Mouse (Mus musculus) thymus, adult 2 months (tissue): Measurements from ENCODE around the gene Tgfbrap1. TPM values are rescaled to one million over a fixed set of nuclear protein-coding genes. Genes with fewer than 3 reads are reported as not detected.
"Not testable (repeated sequence)": the region's sequence is repeated elsewhere in the genome, so short reads cannot be mapped to it uniquely, and the experiment has no call there.

Source experiments
- DNase-seq: peaks from one replicate; pipeline ENCODE4 v3.0.0; 2021
- H3K27ac ChIP-seq: fragments of 200-500 bp; 2 replicates; pipeline ENCODE4 v1.5.1; 2012; ENCODE audit warnings: low read length, control low read depth; ENCODE audit not compliant: control insufficient read depth, insufficient read depth
- H3K27me3 ChIP-seq: fragments of 200-500 bp; 2 replicates; pipeline ENCODE4 v1.6.1; 2012; ENCODE audit warnings: mild to moderate bottlenecking, low read length, moderate library complexity, mixed read lengths; ENCODE audit not compliant: control insufficient read depth, insufficient read depth
- H3K36me3 ChIP-seq: fragments of 200-500 bp; 2 replicates; pipeline ENCODE4 v1.6.1; 2012; ENCODE audit warnings: mild to moderate bottlenecking, low read length, moderate library complexity; ENCODE audit not compliant: control insufficient read depth, insufficient read depth
- H3K4me1 ChIP-seq: fragments of 200-500 bp; replicated peaks from 2 replicates; pipeline ENCODE4 v1.6.1; 2012; ENCODE audit warnings: low read length; ENCODE audit not compliant: control insufficient read depth, insufficient read depth
- H3K4me3 ChIP-seq: fragments of 200-500 bp; 2 replicates; pipeline ENCODE4 v1.5.1; 2012; ENCODE audit warnings: mild to moderate bottlenecking, low read length, control low read depth, moderate library complexity; ENCODE audit not compliant: control insufficient read depth, insufficient read depth
- CTCF ChIP-seq: fragments of 200-500 bp; IDR thresholded peaks from 2 replicates; pipeline ENCODE4 v1.5.1; 2012; ENCODE audit warnings: mild to moderate bottlenecking, control low read depth, low read length, moderate library complexity, borderline replicate concordance; ENCODE audit not compliant: control insufficient read depth, poor library complexity, insufficient read depth; ENCODE audit errors: extremely low read depth
- POLR2A ChIP-seq: fragments of 200-500 bp; IDR thresholded peaks from 2 replicates; pipeline ENCODE4 v1.6.1; 2012; ENCODE audit warnings: mild to moderate bottlenecking, low read length, control low read depth, moderate library complexity; ENCODE audit not compliant: control insufficient read depth, poor library complexity, insufficient read depth; ENCODE audit errors: extremely low read depth
- whole genome bisulfite sequencing: fragments of 180-500 bp; shearing (Covaris S2); methylation state at CpG from one replicate; pipeline ENCODE4 v1.1.7; 2018; 5-methylcytosine and 5-hydroxymethylcytosine counted together
- polyA plus RNA-seq: library from polyadenylated mRNA; depleted of rRNA; stranded (reverse); fragments of >200 nt; gene quantifications from 2 replicates; pipeline ENCODE4 v1.2.3, GENCODE M21; 2012

The Tgfbrap1 gene
- polyA plus RNA-seq, 1 experiment = 22.9 TPM

DNA sequence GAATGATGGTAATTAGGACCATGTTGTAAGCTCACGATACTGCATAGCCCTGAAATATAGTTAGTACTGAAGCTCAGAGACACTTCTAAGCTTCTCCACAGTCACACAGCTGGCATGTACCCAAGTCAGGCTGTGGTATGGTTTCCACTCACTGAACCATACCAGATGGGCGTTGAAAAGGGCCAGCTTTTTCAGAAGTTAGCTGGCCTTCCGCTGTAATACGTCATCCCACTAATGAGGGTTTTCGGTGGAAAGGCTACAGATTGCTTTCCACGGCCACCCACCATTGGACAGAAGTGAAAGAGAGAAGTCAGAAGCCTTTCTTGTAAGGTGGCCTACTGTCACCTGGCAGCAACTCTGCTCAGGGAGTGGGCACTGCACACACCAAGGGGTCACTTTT is 44.4 kb upstream of the Tgfbrap1 start:
- no peak overlapping the region for H3K4me3 ChIP-seq
- no peaks in the 10 kb centered on the region for H3K36me3 ChIP-seq
- no peaks in the 10 kb centered on the region for H3K27me3 ChIP-seq
- TF ChIP-seq CTCF = no peak
- TF ChIP-seq POLR2A = no peak
- H3K27ac ChIP-seq = no peak overlapping the region
- WGBS = 92% methylated on average over 6 of the region's 6 CpGs
- no peaks in the 10 kb centered on the region for H3K4me1 ChIP-seq
- no peak for DNase-seq

DNA sequence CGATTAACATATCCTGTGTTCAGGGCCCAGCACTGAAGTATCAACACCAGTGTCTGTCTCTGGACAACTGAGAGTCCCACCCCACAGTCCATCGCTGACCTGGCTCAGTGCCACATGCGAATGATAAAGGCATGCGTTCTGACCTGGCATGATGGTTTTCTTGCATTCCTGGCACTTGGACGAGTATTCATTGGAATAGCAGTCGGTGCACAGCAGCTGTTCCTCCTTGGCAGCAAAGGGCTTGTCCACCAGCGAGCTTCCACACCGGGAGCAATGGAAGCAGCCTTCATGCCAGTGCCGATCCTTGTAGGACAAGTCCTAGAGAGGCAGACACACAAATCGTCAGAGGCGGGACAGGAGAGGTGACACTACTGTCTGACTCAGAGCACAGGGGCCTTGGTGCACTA is 43.1 kb upstream of the Tgfbrap1 start:
- H3K36me3 ChIP-seq = no peaks in the 10 kb centered on the region
- WGBS = 97% methylated on average over 11 of the region's 11 CpGs
- H3K4me1 ChIP-seq = no peaks in the 10 kb centered on the region
- no peaks in the 10 kb centered on the region for H3K27me3 ChIP-seq
- TF ChIP-seq CTCF (no peak), POLR2A (no peak)
- H3K4me3 ChIP-seq = no peak overlapping the region
- DNase-seq = no peak
- no peak overlapping the region for H3K27ac ChIP-seq

DNA sequence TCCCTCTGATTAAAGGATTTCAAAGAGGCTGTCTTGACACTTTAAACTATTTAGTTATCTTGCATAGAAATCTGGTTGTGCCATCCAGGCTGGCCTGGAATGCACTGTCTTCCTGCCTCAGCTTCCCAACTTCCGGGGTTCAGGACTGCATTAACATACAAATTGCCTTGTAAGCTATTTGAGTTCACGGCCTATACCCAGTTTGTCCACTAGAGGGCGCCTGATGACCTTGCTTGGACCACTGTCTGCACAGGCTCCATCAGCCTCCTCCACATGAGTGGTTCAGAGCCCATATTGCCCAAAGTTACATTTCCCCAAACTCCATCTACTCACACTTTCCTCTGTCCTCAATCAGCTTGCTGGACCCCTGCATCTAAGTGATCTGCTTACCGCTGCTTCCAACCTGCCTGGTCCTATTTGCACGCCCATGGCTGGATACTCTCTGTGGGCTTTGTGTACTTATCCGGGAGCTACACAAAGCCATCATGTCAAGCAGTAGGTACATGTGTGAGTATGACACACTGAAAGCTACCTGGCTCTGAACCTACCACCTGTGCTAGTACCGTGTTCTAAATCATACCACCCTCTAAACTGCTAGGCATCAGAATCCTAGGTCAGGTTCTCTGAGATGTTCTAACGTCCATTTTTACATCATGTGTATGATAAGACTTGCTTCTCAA is 41.3 kb upstream of the Tgfbrap1 start:
- H3K4me3 ChIP-seq = no peak overlapping the region
- TF ChIP-seq POLR2A (no peak), CTCF (peak; percentile 81; the same call in 1 of the 2 replicates)
- no peaks in the 10 kb centered on the region for H3K36me3 ChIP-seq
- no peaks in the 10 kb centered on the region for H3K27me3 ChIP-seq
- no peaks in the 10 kb centered on the region for H3K4me1 ChIP-seq
- WGBS = 57% methylated on average over 8 of the region's 8 CpGs
- DNase-seq = peak; percentile 86
- no peak overlapping the region for H3K27ac ChIP-seq

DNA sequence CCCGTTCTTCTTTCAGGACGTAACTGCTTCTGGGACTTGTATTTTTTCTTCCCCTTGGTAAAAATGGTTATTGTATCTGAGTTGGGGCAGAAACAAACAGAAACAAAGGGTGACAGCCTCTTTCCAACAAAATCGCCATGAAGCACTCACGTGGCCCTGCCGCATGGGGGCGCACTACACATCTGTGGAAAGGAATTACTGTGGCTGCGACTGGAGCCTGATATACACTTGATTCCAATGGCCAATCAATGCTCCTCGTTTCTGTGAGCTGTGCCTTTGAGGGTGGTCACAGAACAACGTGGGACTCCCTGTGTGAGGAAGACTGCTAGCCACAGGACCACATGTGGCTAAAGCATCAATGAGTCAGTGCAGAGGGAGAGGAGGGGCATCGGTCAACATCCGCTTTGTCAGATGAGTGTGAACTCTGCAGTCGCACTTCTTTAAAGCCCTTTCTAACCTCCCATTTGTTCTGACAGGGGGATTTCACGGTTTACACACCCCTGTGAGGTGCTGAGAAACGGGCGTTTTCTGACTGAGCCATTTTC is 39.9 kb upstream of the Tgfbrap1 start:
- WGBS = 88% methylated on average over 15 of the region's 15 CpGs
- no peak overlapping the region for H3K27ac ChIP-seq
- no peaks in the 10 kb centered on the region for H3K36me3 ChIP-seq
- no peak for DNase-seq
- no peaks in the 10 kb centered on the region for H3K27me3 ChIP-seq
- TF ChIP-seq CTCF = no peak
- no peak for TF ChIP-seq POLR2A
- no peak overlapping the region for H3K4me3 ChIP-seq
- H3K4me1 ChIP-seq = no peaks in the 10 kb centered on the region

DNA sequence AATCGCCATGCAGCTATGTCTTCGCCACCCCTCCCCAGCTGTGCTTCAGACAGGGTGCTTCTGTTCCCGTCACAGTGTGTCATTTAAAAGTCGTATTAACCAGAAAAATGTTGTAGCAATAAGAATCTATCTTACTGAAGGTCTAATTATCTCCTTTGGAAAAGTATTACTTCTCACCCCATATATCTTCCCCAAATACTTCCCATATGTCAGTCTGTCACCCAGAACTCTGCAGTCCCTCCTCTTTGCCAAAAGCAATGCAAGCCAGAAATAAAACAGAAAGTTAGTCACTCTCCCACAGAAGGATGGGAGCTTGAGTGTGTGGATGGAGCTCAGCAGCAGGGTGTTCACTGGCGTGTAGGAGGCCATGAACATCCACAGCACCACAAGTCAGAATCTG is 38.9 kb upstream of the Tgfbrap1 start:
- 99% methylated on average over 5 of the region's 5 CpGs for WGBS
- Histone ChIP-seq H3K27ac (no peak overlapping the region), H3K4me1 (no peaks in the 10 kb centered on the region), H3K36me3 (no peaks in the 10 kb centered on the region), H3K27me3 (no peaks in the 10 kb centered on the region), H3K4me3 (no peak overlapping the region)
- no peak for DNase-seq
- no peak for TF ChIP-seq POLR2A
- no peak for TF ChIP-seq CTCF

DNA sequence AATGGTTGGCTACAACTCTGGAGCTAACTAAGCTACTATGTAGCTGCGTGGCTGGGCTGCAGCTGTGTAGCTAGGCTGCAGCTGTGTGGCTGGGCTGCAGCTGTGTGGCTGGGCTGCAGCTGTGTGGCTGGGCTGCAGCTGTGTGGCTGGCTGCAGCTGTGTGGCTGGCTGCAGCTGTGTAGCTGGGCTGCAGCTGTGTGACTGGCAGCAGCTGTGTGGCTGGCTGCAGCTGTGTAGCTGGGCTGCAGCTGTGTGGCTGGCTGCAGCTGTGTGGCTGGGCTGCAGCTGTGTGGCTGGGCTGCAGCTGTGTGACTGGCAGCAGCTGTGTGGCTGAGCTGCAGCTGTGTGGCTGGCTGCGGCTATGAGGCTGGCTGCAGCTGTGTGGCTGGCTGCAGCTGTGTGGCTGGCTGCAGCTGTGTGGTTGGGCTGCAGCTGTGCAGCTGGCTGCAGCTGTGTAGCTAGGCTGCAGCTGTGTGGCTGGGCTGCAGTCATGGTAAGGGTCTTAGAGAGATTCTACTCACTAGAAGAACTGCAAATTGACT is 38.1 kb upstream of the Tgfbrap1 start:
- not testable (repeated sequence) for H3K27ac ChIP-seq, DNase-seq, H3K27me3 ChIP-seq, H3K4me3 ChIP-seq, H3K36me3 ChIP-seq, H3K4me1 ChIP-seq
- 96% methylated on average over 2 of the region's 2 CpGs for WGBS

DNA sequence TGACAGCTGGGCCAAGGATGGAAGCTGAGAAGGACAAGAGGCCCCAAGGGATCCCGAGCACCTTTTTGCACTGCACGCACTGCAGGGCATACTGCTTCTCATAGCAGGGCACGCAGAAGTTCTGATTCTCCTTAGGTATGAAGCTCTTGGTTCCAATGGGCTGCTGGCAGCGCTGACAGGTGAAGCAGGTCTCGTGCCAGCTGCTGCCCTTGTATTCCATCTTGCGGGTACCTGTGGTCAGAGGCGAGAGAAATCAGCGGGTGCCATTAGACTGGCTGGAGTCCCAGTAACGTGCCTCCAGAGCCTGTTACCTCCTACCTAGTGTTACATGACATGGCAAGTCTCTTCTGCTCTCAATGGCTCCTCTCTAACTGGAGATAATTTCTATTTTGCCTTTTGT is 33.2 kb upstream of the Tgfbrap1 start:
- Histone ChIP-seq H3K27me3 (no peaks in the 10 kb centered on the region), H3K27ac (no peak overlapping the region), H3K4me1 (peaks cover 10% of the 10 kb centered on the region; the same call in 1 of the 2 replicates), H3K4me3 (no peak overlapping the region), H3K36me3 (no peaks in the 10 kb centered on the region)
- DNase-seq = no peak
- TF ChIP-seq CTCF (no peak), POLR2A (no peak)
- WGBS = 96% methylated on average over 9 of the region's 9 CpGs
